Comparison of ENCODE assay signal across 16 mouse cellular contexts in the genomic region with DNA sequence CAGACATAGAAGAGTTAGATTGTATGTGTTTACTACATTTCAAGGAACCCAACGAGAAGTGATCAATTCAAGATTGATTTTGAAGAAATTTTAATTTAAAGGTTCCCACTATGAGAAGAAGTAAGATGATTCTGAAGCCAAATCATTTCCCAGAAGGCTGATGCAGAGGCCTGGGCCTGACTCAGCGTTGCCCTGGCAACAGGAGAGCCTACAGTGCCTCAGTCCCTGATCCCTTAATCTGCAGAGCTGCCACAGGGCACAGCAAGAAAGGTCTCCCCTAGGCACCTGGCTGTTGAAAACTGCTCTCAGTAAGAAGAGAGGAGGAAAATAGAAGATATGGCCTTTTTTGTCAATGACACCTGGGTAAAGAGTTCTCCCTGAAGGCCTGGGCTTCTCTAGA. TPM values are rescaled to one million over a fixed set of nuclear protein-coding genes. Genes with fewer than 3 reads are reported as not detected.
A peak's percentile ranks its signal among the peaks of the same experiment; 100 is the strongest.
DNase-seq lines count a peak whose midpoint lies in the region; ATAC-seq lines count a peak whose summit lies in the region.
"Had no signal": no experiment of that assay in that cellular context is flagged by ENCODE, and none has a peak within 500 bp of the region (broad histone marks: within the 10 kb centered on the region; RNA-seq: fewer than 3 reads in every experiment).

No protein-coding gene starts in this region.

- 52% methylated on average over 2 of the region's 2 CpGs for WGBS in forebrain, embryonic 13.5 days
- WGBS in forebrain, embryonic 16.5 days = 66% methylated on average over 2 of the region's 2 CpGs

- no peak overlapping the region for H3K27ac ChIP-seq in forebrain, embryonic 13.5 days
- no peak overlapping the region for H3K27ac ChIP-seq in forebrain, embryonic 16.5 days (ENCODE audit: low read length)
- H3K27ac ChIP-seq: heart, embryonic 13.5 days; liver, embryonic 13.5 days had no signal

- peaks cover 36% of the 10 kb centered on the region for H3K36me3 ChIP-seq in forebrain, embryonic 13.5 days (ENCODE audit: poor library complexity, severe bottlenecking)
- peaks cover 25% of the 10 kb centered on the region for H3K36me3 ChIP-seq in forebrain, embryonic 16.5 days (ENCODE audit: control insufficient read depth, insufficient read depth)

- peak; percentile 6 for DNase-seq in retina, adult 2 months (ENCODE audit: low read depth, low spot score)
- no peak for DNase-seq in retina, postnatal 1 day
- DNase-seq in frontal cortex, postnatal 36 days (ENCODE audit: low spot score in 2 of 2) = peak; percentile 46 to 58
- DNase-seq in lung, postnatal 14 days = no peak
- no peak for DNase-seq in spleen, postnatal 36 days (ENCODE audit: low spot score in 2 of 2)
- DNase-seq: embryo, embryonic 11 days; gastrocnemius, postnatal 10 days; kidney, adult 9 months; liver, embryonic 13.5 days; lung, postnatal 36 days; thymus, postnatal 36 days had no signal

- no peak overlapping the region for H3K4me3 ChIP-seq in forebrain, embryonic 13.5 days
- H3K4me3 ChIP-seq in forebrain, embryonic 16.5 days (replicated peaks; ENCODE audit: low read length) = no peak overlapping the region
- H3K4me3 ChIP-seq: heart, embryonic 13.5 days; liver, embryonic 13.5 days; myocyte had no signal

- no peak for ATAC-seq in forebrain, embryonic 13.5 days
- no peak for ATAC-seq in forebrain, embryonic 16.5 days
- ATAC-seq: hindbrain, embryonic 16.5 days had no signal

- no peaks in the 10 kb centered on the region for H3K27me3 ChIP-seq in forebrain, embryonic 13.5 days
- H3K27me3 ChIP-seq in forebrain, embryonic 16.5 days (replicated peaks; ENCODE audit: control insufficient read depth, insufficient read depth, low read length) = no peaks in the 10 kb centered on the region
- H3K27me3 ChIP-seq: liver, embryonic 13.5 days had no signal

- H3K9ac ChIP-seq in forebrain, embryonic 13.5 days = 0 out of 2 replicates have a peak overlapping the region, but pooled peaks have one; percentile 21
- H3K9ac ChIP-seq in forebrain, embryonic 16.5 days (replicated peaks; ENCODE audit: low read depth, low read length) = no peak overlapping the region
- H3K9ac ChIP-seq: heart, embryonic 13.5 days; liver, embryonic 13.5 days had no signal

- 0 out of 2 replicates have a peak, but pooled peaks cover 6% of the 10 kb centered on the region for H3K4me1 ChIP-seq in forebrain, embryonic 13.5 days
- H3K4me1 ChIP-seq in forebrain, embryonic 16.5 days (replicated peaks; ENCODE audit: control insufficient read depth, insufficient read depth, low read length) = no peaks in the 10 kb centered on the region

- H3K4me2 ChIP-seq in forebrain, embryonic 13.5 days = no peak overlapping the region
- H3K4me2 ChIP-seq in forebrain, embryonic 16.5 days (ENCODE audit: low read length) = no peak overlapping the region
- H3K4me2 ChIP-seq: heart, embryonic 13.5 days; liver, embryonic 13.5 days had no signal

- peaks cover 11% of the 10 kb centered on the region for H3K9me3 ChIP-seq in forebrain, embryonic 13.5 days (replicated peaks)
- peaks cover 15% of the 10 kb centered on the region for H3K9me3 ChIP-seq in forebrain, embryonic 16.5 days (ENCODE audit: control insufficient read depth, low read length)
- H3K9me3 ChIP-seq: liver, embryonic 13.5 days had no signal

RNA-seq across cellular contexts. Expression of a gene that starts 28.7 kb away (rescaled TPM):
- polyA plus RNA-seq in forebrain, embryonic 13.5 days (2015; fragmentation: Nextera tagmentation; extraction: Ambion mirVana) = 6.8 and 7.4 TPM in 2 replicates
- 10.1 and 10.3 TPM in 2 replicates for polyA plus RNA-seq in forebrain, embryonic 16.5 days (2015; fragmentation: Nextera tagmentation; extraction: Ambion mirVana)

Comparison
In these comparisons a context has a peak if more than half of its experiments do, and no peak if none do; other contexts are left out.
1. DNase-seq: peak in retina, adult 2 months (single experiment) and frontal cortex, postnatal 36 days (2 of 2); none in retina, postnatal 1 day (single experiment), lung, postnatal 14 days (single experiment) and spleen, postnatal 36 days (0 of 2).